Mouse (Mus musculus) kidney, embryonic 14.5 days (tissue): ENCODE data around the gene Plekhj1. TPM values are rescaled to one million over a fixed set of nuclear protein-coding genes. Genes with fewer than 3 reads are reported as not detected.

Experiments
- ATAC-seq: fragments of 200-750 bp; cut with Nextera tagmentation; 2 replicates; pipeline ENCODE4 v1.8.0; 2017; ENCODE audit warnings: moderate number of reproducible peaks, mild to moderate bottlenecking, moderate TSS enrichment, moderate library complexity; ENCODE audit not compliant: low FRiP score, low TSS enrichment
- H3K27ac ChIP-seq: fragments of 300-500 bp; sonication (generic); 2 replicates; pipeline ENCODE4 v1.5.1; 2014; ENCODE audit warnings: low read depth, mild to moderate bottlenecking, low read length, moderate library complexity, mixed read lengths
- H3K27me3 ChIP-seq: fragments of 300-500 bp; sonication (generic); 2 replicates; pipeline ENCODE4 v1.6.1; 2014; ENCODE audit warnings: mild to moderate bottlenecking, low read length; ENCODE audit not compliant: control insufficient read depth, insufficient read depth
- H3K36me3 ChIP-seq: fragments of 300-500 bp; sonication (generic); 2 replicates; pipeline ENCODE4 v1.6.1; 2014; ENCODE audit warnings: low read length, mixed read lengths; ENCODE audit not compliant: control insufficient read depth, insufficient read depth
- H3K4me1 ChIP-seq: fragments of 300-500 bp; sonication (generic); 2 replicates; pipeline ENCODE4 v1.6.1; 2014; ENCODE audit warnings: low read length, mixed read lengths; ENCODE audit not compliant: control insufficient read depth, insufficient read depth
- H3K4me2 ChIP-seq: fragments of 300-500 bp; sonication (generic); replicated peaks from 2 replicates; pipeline ENCODE4 v1.6.1; 2014; ENCODE audit warnings: low read depth, mild to moderate bottlenecking, low read length
- H3K4me3 ChIP-seq: fragments of 300-500 bp; sonication (generic); 2 replicates; pipeline ENCODE4 v1.5.1; 2014; ENCODE audit warnings: mild to moderate bottlenecking, low read length
- H3K9ac ChIP-seq: fragments of 300-500 bp; sonication (generic); 2 replicates; pipeline ENCODE4 v1.6.1; 2014; ENCODE audit warnings: low read depth, mild to moderate bottlenecking, low read length, moderate library complexity
- H3K9me3 ChIP-seq: fragments of 300-500 bp; sonication (generic); 2 replicates; pipeline ENCODE4 v1.6.1; 2016; ENCODE audit warnings: low read length; ENCODE audit not compliant: control insufficient read depth
- WGBS: fragments of 180-500 bp; shearing (Covaris S2); extraction: QIAGEN DNeasy Blood & Tissue Kit; methylation state at CpG from one replicate; pipeline ENCODE4 v1.1.7; 2014; 5-methylcytosine and 5-hydroxymethylcytosine counted together
- polyA plus RNA-seq: library from polyadenylated mRNA; unstranded; fragments of >200 nt; fragmentation: Nextera tagmentation; extraction: Ambion mirVana; gene quantifications from 2 replicates; pipeline ENCODE4 v1.2.1, GENCODE M21; 2014

Gene Plekhj1
- polyA plus RNA-seq, 1 experiment from 2014 or later = 126 TPM

DNA sequence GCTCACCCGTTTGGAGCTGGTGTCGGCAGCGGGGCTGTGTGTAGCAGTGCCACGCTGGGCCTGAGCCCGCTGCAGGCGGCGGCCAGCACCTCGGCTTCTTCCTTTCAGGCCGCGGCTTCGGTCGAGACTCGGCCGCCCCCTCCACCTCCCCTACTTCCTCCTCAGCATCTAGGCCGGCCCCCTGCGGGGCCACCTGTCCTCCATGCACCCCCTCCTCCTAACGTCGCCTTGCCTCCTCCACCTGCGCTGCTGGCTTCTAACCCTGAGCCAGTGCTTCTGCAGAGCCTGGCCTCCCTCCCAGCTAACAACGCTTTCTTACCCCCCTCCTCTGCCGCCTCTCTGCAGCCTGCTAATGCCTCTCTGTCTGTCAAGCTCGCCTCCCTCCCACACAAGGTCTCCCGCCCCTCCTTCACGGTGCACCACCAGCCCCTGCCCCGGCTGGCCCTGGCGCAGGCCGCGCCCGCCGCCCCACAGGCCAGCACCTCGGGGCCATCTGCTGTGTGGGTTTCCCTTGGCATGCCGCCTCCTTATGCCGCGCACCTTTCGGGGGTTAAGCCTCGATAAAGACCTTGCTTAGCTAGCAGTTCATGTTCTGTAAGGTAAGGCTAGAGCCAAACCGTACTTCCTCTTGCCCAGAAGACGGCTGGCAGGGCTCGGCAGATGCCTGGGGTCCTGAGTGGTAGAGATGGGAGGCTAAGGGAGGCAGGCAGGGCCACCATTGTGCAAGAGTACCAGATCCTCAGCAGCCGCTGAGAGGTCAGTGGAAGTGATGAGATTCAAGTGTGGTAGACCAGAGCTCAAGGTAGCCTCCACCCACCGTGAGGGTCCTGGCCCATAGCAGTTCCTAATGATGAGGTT is 6.0 kb downstream of the Plekhj1 start:
- Histone ChIP-seq H3K36me3 (peaks cover 90% of the 10 kb centered on the region), H3K27ac (no peak overlapping the region), H3K4me3 (no peak overlapping the region), H3K27me3 (no peaks in the 10 kb centered on the region), H3K4me2 (no peak overlapping the region), H3K4me1 (peaks cover 5% of the 10 kb centered on the region; the same call in 1 of the 2 replicates), H3K9me3 (no peaks in the 10 kb centered on the region), H3K9ac (no peak overlapping the region)
- 68% methylated on average over 41 of the region's 41 CpGs for WGBS
- ATAC-seq = no peak

DNA sequence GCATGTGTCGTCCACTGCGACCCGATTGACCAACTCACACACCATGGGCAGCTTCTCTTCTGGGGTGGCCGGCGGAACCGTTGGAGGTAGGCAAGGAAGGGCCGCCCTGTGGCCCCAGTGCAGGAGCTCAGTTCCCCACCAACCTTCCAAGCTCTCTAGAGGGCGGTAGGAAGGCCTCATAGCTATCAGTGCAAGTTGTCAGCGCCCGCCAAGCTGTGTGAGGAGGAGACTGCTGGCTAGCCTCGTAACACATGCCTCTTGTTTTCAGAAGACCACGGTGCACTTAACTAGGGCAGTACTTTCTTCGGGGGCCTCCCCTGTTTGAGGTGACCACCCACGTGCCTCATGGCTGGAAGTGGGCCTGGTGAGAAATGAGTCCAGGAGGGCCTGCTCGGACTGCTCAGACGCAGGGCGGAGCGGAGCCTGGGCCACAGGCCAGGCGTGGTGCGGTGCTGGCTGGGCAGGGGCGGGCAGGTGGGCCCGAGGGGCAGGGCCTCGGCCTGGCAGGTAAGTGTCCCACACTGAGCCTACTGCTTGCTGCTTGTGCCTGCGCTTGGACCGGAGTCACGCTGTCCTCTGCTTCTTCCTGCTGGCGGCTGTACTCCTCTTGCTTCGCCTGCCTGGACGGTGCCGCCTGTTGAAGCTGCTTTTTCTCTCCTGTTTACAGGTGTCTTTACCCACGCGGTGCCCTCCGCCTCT is 6.8 kb downstream of the Plekhj1 start:
- Histone ChIP-seq H3K4me1 (peaks cover 5% of the 10 kb centered on the region; the same call in 1 of the 2 replicates), H3K27me3 (no peaks in the 10 kb centered on the region), H3K36me3 (peaks cover 96% of the 10 kb centered on the region), H3K27ac (no peak overlapping the region), H3K9ac (no peak overlapping the region), H3K4me2 (no peak overlapping the region), H3K4me3 (no peak overlapping the region), H3K9me3 (no peaks in the 10 kb centered on the region)
- no peak for ATAC-seq
- WGBS = 82% methylated on average over 33 of the region's 33 CpGs

DNA sequence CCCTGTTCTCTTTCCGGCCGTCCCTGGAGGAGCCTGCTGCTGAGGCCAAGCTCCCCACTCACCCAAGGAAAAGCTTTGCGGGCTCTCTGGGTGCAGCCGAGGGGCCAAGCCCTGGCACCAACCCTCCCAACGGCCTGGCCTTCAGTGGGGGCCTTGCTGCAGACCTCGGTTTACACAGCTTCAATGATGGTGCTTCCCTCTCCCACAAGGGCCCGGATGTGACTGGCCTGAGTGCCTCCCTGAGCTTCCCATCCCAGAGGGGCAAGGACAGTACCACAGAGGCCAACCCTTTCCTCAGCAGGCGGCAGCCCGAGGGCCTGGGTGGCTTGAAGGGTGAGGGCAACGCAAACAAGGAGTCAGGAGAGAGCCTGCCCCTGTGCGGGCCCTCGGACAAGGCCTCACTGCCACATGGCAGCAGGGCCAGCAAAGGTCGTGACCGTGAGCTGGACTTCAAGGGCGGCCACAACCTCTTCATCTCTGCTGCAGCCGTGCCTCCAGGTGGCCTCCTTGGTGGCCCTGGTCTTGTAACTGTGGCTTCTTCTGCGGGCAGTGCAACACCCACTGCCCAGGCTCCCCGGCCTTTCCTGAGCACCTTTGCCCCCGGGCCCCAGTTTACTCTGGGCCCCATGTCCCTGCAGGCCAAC is 7.5 kb downstream of the Plekhj1 start:
- H3K4me3 ChIP-seq = no peak overlapping the region

DNA sequence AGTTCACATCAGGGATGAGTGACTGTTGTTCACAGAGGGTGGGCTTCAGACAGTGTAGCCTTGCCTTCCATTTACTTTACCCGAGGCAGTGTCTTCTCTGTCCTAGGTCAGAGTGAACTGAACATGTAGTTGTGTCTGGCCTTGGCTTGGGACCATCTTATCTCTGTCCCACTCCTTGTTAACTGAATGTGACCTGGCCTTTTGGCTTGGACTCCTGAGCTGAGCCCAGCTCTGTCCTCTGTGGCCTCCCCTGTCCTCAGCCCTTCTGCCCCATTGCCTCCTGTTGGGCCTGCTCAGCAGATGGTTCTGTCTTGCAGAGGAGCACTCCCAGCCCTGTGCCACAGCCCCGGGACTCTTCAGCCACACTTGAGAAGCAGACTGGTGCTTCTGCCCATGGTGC is 10.9 kb downstream of the Plekhj1 start:
- H3K27ac ChIP-seq = no peak overlapping the region
- no peaks in the 10 kb centered on the region for H3K27me3 ChIP-seq
- ATAC-seq = no peak
- no peak overlapping the region for H3K4me2 ChIP-seq
- H3K9me3 ChIP-seq = no peaks in the 10 kb centered on the region
- WGBS = 85% methylated on average over 2 of the region's 2 CpGs
- H3K4me3 ChIP-seq = no peak overlapping the region
- no peaks in the 10 kb centered on the region for H3K4me1 ChIP-seq
- no peak overlapping the region for H3K9ac ChIP-seq
- peaks cover 96% of the 10 kb centered on the region for H3K36me3 ChIP-seq

More for the DNA sequence above, 7.5 kb downstream of the Plekhj1 start:
- no peaks in the 10 kb centered on the region for H3K9me3 ChIP-seq
- H3K4me2 ChIP-seq = no peak overlapping the region
- 89% methylated on average over 19 of the region's 19 CpGs for WGBS
- no peaks in the 10 kb centered on the region for H3K4me1 ChIP-seq
- no peak for ATAC-seq
- no peak overlapping the region for H3K9ac ChIP-seq
- no peak overlapping the region for H3K27ac ChIP-seq
- H3K27me3 ChIP-seq = no peaks in the 10 kb centered on the region
- peaks cover 96% of the 10 kb centered on the region for H3K36me3 ChIP-seq

DNA sequence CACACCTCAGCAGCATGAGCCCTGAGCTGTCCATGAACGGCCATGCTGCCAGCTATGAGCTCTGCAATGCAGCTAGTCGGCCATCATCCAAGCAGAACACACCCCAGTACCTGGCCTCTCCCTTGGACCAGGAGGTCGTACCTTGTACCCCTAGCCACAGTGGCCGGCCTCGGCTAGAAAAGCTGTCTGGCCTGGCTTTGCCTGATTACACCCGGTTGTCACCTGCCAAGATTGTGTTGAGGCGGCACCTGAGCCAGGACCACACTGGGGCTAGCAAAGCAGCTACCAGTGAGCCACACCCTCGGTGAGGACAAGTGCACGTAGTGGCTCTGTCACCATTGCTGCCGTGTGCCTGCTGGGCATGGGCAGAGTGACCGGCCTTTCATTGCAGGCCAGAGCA is 12.5 kb downstream of the Plekhj1 start:
- H3K4me1 ChIP-seq = no peaks in the 10 kb centered on the region
- WGBS = 95% methylated on average over 11 of the region's 11 CpGs
- H3K9ac ChIP-seq = no peak overlapping the region
- no peak overlapping the region for H3K4me2 ChIP-seq
- ATAC-seq = no peak
- H3K9me3 ChIP-seq = no peaks in the 10 kb centered on the region
- H3K27ac ChIP-seq = no peak overlapping the region
- no peaks in the 10 kb centered on the region for H3K27me3 ChIP-seq
- H3K4me3 ChIP-seq = no peak overlapping the region
- peaks cover 96% of the 10 kb centered on the region for H3K36me3 ChIP-seq

DNA sequence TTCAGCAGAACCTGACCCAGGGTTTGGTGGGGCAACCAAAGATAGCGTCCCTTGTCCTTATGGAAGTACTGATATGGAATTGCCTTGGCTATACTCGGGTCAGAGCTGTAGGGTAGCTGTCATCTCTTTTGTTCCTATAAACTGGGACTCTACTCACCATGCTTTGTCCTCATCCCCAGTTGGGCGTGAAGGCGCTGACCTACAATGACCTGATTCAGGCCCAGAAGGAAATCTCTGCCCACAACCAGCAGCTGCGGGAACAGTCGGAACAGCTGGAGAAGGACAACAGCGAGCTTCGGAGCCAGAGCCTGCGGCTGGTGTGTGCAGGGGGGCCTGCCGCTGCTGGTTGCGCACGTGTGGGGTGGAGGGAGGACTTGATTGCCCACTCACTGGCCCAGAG is 13.6 kb downstream of the Plekhj1 start:
- no peak for ATAC-seq
- H3K4me1 ChIP-seq = no peaks in the 10 kb centered on the region
- H3K27me3 ChIP-seq = no peaks in the 10 kb centered on the region
- no peak overlapping the region for H3K9ac ChIP-seq
- no peak overlapping the region for H3K4me2 ChIP-seq
- H3K4me3 ChIP-seq = no peak overlapping the region
- H3K9me3 ChIP-seq = no peaks in the 10 kb centered on the region
- WGBS = 91% methylated on average over 12 of the region's 12 CpGs
- peaks cover 96% of the 10 kb centered on the region for H3K36me3 ChIP-seq
- no peak overlapping the region for H3K27ac ChIP-seq

DNA sequence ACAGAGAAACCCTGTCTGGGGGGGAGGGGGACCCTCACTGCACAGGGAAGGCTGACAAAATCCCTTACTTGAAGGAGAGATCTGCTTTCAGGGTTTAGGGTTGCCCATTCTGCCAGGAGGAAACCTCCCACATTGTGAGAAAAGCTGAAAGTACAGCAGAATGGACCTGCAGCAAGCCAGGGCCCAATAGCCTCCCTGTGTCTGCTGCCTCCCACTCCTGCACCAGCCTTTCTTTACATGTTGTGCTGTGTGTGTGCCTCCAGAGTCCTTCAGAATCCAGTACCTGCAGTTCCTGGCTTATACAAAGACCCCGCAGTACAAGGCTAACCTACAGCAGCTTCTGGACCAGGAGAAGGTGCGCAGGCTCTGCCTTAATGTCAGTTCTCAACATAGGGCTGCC is 14.1 kb downstream of the Plekhj1 start:
- ATAC-seq = no peak
- H3K4me1 ChIP-seq = no peaks in the 10 kb centered on the region
- H3K27me3 ChIP-seq = no peaks in the 10 kb centered on the region
- no peak overlapping the region for H3K4me3 ChIP-seq
- no peaks in the 10 kb centered on the region for H3K9me3 ChIP-seq
- no peak overlapping the region for H3K9ac ChIP-seq
- H3K27ac ChIP-seq = no peak overlapping the region
- H3K36me3 ChIP-seq = peaks cover 99% of the 10 kb centered on the region
- H3K4me2 ChIP-seq = no peak overlapping the region
- WGBS = 98% methylated on average over 2 of the region's 2 CpGs

DNA sequence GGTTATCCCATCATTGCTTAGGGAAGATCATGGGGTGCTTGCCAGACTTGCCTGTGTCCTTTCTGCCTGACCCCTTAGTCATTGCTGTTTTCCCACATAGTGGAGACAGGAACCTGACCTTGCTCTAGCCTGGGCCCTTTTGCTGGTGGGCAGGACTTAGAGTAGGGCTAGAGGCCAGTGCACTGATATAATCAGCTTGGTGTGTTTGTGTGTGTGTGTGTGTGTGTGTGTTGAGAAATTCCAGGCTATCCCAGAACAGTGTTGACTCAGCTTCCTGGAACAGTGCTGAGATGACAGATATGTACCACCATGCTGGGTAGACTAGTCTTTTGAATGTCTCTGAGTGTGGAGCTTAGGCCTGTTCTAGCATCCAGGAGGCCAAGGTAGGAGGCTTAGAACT is 18.9 kb downstream of the Plekhj1 start:
- Histone ChIP-seq H3K9me3 (no peaks in the 10 kb centered on the region), H3K4me2 (no peak overlapping the region)

DNA sequence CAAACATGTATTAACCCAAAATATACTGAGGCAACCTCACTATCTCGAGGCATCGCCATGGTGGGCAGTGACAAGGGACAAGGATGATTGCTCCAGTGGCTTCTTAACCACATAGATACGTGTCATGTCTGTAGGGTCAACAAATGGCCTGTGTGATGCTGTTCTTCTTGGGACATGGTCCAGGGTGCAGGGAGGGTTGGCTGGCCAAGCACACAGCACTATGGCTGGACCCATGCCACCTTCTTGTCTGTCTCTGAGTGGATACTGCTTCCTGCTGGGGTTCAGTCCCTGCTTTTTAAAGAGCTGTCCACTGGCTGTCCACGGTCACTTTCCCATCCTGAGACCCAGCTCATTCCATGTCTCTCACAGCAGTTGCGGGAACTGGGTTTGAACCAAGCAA is 21.3 kb downstream of the Plekhj1 start:
- H3K27ac ChIP-seq = no peak overlapping the region

More for the DNA sequence above, 18.9 kb downstream of the Plekhj1 start:
- H3K27me3 ChIP-seq = no peaks in the 10 kb centered on the region
- H3K4me1 ChIP-seq = no peaks in the 10 kb centered on the region
- H3K9ac ChIP-seq = no peak overlapping the region
- H3K27ac ChIP-seq = no peak overlapping the region
- no peak for ATAC-seq
- H3K36me3 ChIP-seq = peaks cover 99% of the 10 kb centered on the region
- H3K4me3 ChIP-seq = no peak overlapping the region

More for the DNA sequence above, 21.3 kb downstream of the Plekhj1 start:
- Histone ChIP-seq H3K9me3 (no peaks in the 10 kb centered on the region), H3K9ac (no peak overlapping the region), H3K4me3 (no peak overlapping the region), H3K4me1 (no peaks in the 10 kb centered on the region), H3K27me3 (no peaks in the 10 kb centered on the region), H3K4me2 (no peak overlapping the region), H3K36me3 (peaks cover 99% of the 10 kb centered on the region)
- WGBS = 94% methylated on average over 5 of the region's 5 CpGs
- no peak for ATAC-seq
